Mouse (Mus musculus) limb, embryonic 12.5 days (tissue): ENCODE measurements around the gene Gm10639. TPM values are rescaled to one million over a fixed set of nuclear protein-coding genes. Genes with fewer than 3 reads are reported as not detected.
"Not testable (repeated sequence)": the region's sequence is repeated elsewhere in the genome, so short reads cannot be mapped to it uniquely, and the experiment has no call there.

Source experiments
- ATAC-seq: fragments of 200-750 bp; cut with Nextera tagmentation; 2 replicates; pipeline ENCODE4 v1.8.0; 2017; ENCODE audit warnings: low read depth, moderate TSS enrichment; ENCODE audit not compliant: insufficient number of reproducible peaks, insufficient read depth, low FRiP score, low TSS enrichment
- H3K27ac ChIP-seq: fragments of 300-500 bp; sonication (generic); 2 replicates; pipeline ENCODE4 v1.5.1; 2016; ENCODE audit warnings: mild to moderate bottlenecking, moderate library complexity
- H3K27me3 ChIP-seq: fragments of 300-500 bp; sonication (generic); 2 replicates; pipeline ENCODE4 v1.6.1; 2016; ENCODE audit warnings: mild to moderate bottlenecking, moderate library complexity
- H3K36me3 ChIP-seq: fragments of 300-500 bp; sonication (generic); 2 replicates; pipeline ENCODE4 v1.6.1; 2016; ENCODE audit warnings: mild to moderate bottlenecking, moderate library complexity
- H3K4me1 ChIP-seq: fragments of 300-500 bp; sonication (generic); replicated peaks from 2 replicates; pipeline ENCODE4 v1.6.1; 2016
- H3K4me2 ChIP-seq: fragments of 300-500 bp; sonication (generic); 2 replicates; pipeline ENCODE4 v1.6.1; 2016; ENCODE audit warnings: mild to moderate bottlenecking, moderate library complexity
- H3K4me3 ChIP-seq: fragments of 300-500 bp; sonication (generic); replicated peaks from 2 replicates; pipeline ENCODE4 v1.5.1; 2016; ENCODE audit warnings: mild to moderate bottlenecking
- H3K9ac ChIP-seq: fragments of 300-500 bp; sonication (generic); replicated peaks from 2 replicates; pipeline ENCODE4 v1.6.1; 2016; ENCODE audit warnings: mild to moderate bottlenecking, moderate library complexity
- H3K9me3 ChIP-seq: fragments of 300-500 bp; sonication (generic); 2 replicates; pipeline ENCODE4 v1.6.1; 2016; ENCODE audit warnings: mild to moderate bottlenecking, moderate library complexity
- WGBS: fragments of 180-500 bp; shearing (Covaris S2); methylation state at CpG from one replicate; pipeline ENCODE4 v1.1.7; 2016; 5-methylcytosine and 5-hydroxymethylcytosine counted together
- polyA plus RNA-seq: library from polyadenylated mRNA; unstranded; fragments of >200 nt; fragmentation: Nextera tagmentation; extraction: Ambion mirVana; gene quantifications from 2 replicates; pipeline ENCODE4 v1.2.1, GENCODE M21; 2016

Gene Gm10639
- not detected in 2 replicates for polyA plus RNA-seq

GRCm38 (mm10) chr9:78289723-78290122 lies at the start of gene Gm10639:
Gene Gm10639, plus strand, starts transcription at chr9:78289923.
- H3K4me1 ChIP-seq, H3K36me3 ChIP-seq, ATAC-seq, H3K9me3 ChIP-seq, H3K27ac ChIP-seq, H3K9ac ChIP-seq, H3K27me3 ChIP-seq, H3K4me2 ChIP-seq, H3K4me3 ChIP-seq: not testable (repeated sequence)
- 89% methylated on average over 3 of the region's 3 CpGs for WGBS

GRCm38 (mm10) chr9:78255683-78256470 lies 33.8 kb upstream of the Gm10639 start:
- 72% methylated on average over 4 of the region's 4 CpGs for WGBS
- H3K4me2 ChIP-seq, ATAC-seq, H3K4me1 ChIP-seq, H3K36me3 ChIP-seq, H3K9me3 ChIP-seq, H3K4me3 ChIP-seq, H3K27ac ChIP-seq, H3K9ac ChIP-seq, H3K27me3 ChIP-seq: not testable (repeated sequence)

DNA sequence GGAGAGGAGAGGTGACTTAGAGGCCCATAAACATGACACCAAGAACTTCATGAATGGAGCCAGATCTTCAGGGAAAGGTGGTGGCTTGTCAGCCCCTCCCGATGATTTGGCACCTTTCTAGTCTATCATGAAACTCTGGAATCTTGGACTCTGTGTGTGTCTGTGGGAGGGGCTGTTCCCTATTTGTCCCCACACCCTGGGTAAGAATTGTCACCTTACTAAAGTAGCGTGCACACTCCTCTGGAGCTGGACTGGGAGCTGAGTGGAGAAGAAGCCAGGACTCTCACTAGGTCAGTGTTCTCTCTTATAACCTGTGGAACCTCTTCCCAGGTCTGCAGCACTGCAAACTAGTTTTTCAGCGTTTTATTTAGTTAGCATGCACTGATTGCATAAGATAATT lies 32.8 kb upstream of the Gm10639 start, which contains the start of gene Gm3776:
Gene Gm3776, plus strand, starts transcription at position 216 of the 400 bp plus-strand sequence.
- H3K4me1 ChIP-seq, H3K27ac ChIP-seq, H3K27me3 ChIP-seq, H3K4me3 ChIP-seq, H3K9me3 ChIP-seq, ATAC-seq, H3K4me2 ChIP-seq, H3K36me3 ChIP-seq, H3K9ac ChIP-seq: not testable (repeated sequence)
- WGBS, result 74% methylated on average over 2 of the region's 3 CpGs

- 0% methylated on average over 1 of the region's 6 CpGs for WGBS
- H3K9ac ChIP-seq, H3K27me3 ChIP-seq, H3K36me3 ChIP-seq, H3K4me3 ChIP-seq, H3K4me2 ChIP-seq, H3K4me1 ChIP-seq, H3K9me3 ChIP-seq, H3K27ac ChIP-seq: not testable (repeated sequence)
- ATAC-seq, result 0 out of 2 replicates have a peak, but pooled peaks have one; percentile 31
Observed at GRCm38 (mm10) chr9:78259688-78260087, 30.0 kb upstream of the Gm10639 start.

GRCm38 (mm10) chr9:78270945-78271344 lies 18.8 kb upstream of the Gm10639 start:
- not testable (repeated sequence) for H3K4me2 ChIP-seq, H3K27me3 ChIP-seq, ATAC-seq, H3K9me3 ChIP-seq, H3K4me1 ChIP-seq, H3K36me3 ChIP-seq, H3K9ac ChIP-seq, H3K27ac ChIP-seq, H3K4me3 ChIP-seq
- WGBS, result 78% methylated on average over 3 of the region's 3 CpGs

DNA sequence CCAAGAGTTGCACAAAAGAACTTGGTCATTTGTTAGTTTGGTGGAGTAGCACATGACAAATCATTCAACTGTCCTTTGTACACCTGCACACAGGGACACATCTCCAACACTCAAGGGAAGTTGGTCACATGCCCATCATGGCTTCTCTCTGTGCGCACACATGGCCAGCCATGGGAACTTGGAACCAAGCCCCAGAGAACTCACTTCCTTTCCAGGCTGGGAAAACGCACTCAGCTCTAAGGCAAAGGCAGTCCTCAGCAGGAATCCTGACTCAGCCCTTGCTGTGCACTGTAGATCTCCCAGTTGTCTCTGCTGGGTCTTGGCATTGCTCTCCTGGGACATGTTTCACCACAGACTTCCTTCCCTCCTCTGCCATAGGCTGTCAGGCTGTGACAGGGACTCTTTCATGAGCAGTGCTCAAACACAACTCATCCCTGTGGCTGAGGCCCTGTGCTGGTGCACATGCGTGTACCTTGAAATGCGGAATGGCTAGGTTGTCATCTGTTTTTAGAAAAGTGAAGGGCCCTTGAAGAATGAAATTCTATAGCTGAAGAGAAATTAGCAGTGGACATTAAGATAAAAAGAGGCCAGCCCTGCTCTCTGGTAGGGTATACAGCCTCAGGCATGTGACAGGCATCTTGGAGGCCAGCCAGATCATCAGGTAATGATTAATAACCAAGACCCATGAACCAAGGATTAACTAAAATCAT lies 7.6 kb upstream of the Gm10639 start:
- H3K36me3 ChIP-seq, ATAC-seq, H3K4me1 ChIP-seq, H3K4me3 ChIP-seq, H3K27me3 ChIP-seq, H3K9me3 ChIP-seq, H3K9ac ChIP-seq, H3K27ac ChIP-seq, H3K4me2 ChIP-seq: not testable (repeated sequence)
- 82% methylated on average over 4 of the region's 4 CpGs for WGBS

DNA sequence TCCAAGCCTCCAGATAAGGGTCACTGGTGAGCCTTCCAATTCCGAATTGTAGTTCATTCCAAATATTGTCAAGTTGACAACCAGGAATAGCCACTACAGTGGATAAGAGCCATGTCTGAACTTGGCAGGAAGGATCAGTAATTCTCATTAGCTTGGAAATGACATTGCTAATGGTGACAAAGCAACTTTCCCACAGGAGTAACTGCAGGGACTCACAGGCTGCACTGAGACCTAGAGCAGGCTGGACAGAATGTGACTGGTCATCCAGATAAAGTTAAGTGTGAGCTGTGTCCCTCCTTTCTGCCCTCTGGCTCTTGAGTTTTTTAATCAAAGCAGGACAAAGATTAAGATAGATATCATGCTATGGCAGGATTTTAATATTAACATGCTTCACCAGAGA lies 660 bp upstream of the Gm10639 start:
- not testable (repeated sequence) for H3K4me3 ChIP-seq, H3K9me3 ChIP-seq
- WGBS, result 85% methylated on average over 1 of the region's 1 CpGs

GRCm38 (mm10) chr9:78292462-78292861 lies 2.7 kb downstream of the Gm10639 start:
- H3K27me3 ChIP-seq, H3K9me3 ChIP-seq, H3K4me2 ChIP-seq, H3K4me3 ChIP-seq, H3K9ac ChIP-seq, H3K27ac ChIP-seq, H3K36me3 ChIP-seq, ATAC-seq, H3K4me1 ChIP-seq: not testable (repeated sequence)
- 68% methylated on average over 8 of the region's 8 CpGs for WGBS

More for the DNA sequence above, 660 bp upstream of the Gm10639 start:
- H3K4me2 ChIP-seq, H3K4me1 ChIP-seq, ATAC-seq, H3K36me3 ChIP-seq, H3K27me3 ChIP-seq, H3K9ac ChIP-seq, H3K27ac ChIP-seq: not testable (repeated sequence)

- not testable (repeated sequence) for H3K9me3 ChIP-seq, H3K9ac ChIP-seq, H3K36me3 ChIP-seq, H3K27ac ChIP-seq, H3K4me2 ChIP-seq, H3K4me3 ChIP-seq, H3K27me3 ChIP-seq, H3K4me1 ChIP-seq, ATAC-seq
- WGBS, result 69% methylated on average over 1 of the region's 1 CpGs
Observed at GRCm38 (mm10) chr9:78293683-78294082, 4.0 kb downstream of the Gm10639 start.

GRCm38 (mm10) chr9:78294781-78295180 lies 5.1 kb downstream of the Gm10639 start:
- H3K9ac ChIP-seq, H3K27me3 ChIP-seq, H3K9me3 ChIP-seq, H3K4me1 ChIP-seq, ATAC-seq, H3K36me3 ChIP-seq, H3K4me3 ChIP-seq, H3K4me2 ChIP-seq, H3K27ac ChIP-seq: not testable (repeated sequence)
- 78% methylated on average over 7 of the region's 7 CpGs for WGBS

DNA sequence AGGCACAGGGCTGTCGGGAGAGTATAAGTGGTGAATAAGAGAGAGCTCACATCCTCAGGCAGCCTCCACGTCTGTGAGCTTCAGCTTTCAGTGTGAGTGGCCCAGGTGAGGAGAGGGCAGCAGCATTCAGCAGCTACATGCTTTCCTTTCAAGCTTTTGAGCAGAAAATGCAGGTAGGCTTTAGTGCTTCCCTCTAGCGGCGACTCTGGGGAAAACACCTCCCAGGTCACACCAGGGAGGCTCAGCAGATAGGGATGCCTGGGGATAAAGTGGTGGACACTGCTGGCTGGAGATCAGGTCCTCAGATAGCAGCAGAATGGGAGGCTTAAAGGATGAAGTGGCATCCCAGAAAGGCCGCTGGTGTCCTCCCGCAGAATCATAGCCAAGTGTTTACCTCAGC lies 6.4 kb downstream of the Gm10639 start:
- H3K4me2 ChIP-seq, H3K4me3 ChIP-seq, ATAC-seq, H3K9ac ChIP-seq, H3K27ac ChIP-seq, H3K9me3 ChIP-seq, H3K4me1 ChIP-seq, H3K27me3 ChIP-seq, H3K36me3 ChIP-seq: not testable (repeated sequence)
- 13% methylated on average over 6 of the region's 6 CpGs for WGBS
